Mouse (Mus musculus) left cerebral cortex, postnatal 36 days (tissue): ENCODE data around the gene Adgrb3. TPM values are rescaled to one million over a fixed set of nuclear protein-coding genes. Genes with fewer than 3 reads are reported as not detected.
"Not testable (repeated sequence)": the region's sequence is repeated elsewhere in the genome, so short reads cannot be mapped to it uniquely, and the experiment has no call there.

Source experiments
- DNase-seq, 2 experiments: peaks; one replicate each; pipeline ENCODE4 v3.0.0; 2021 to 2022; ENCODE audit warnings: low spot score in 2 of 2, mixed read lengths in 1 of 2
- intact Hi-C: fragments of 180-260 bp; cut with DNase I; formaldehyde crosslinking; loops from one replicate; pipeline ENCODE4 v1.15.1; 2025
- total RNA-seq, 2 experiments: library from RNA; stranded (reverse); gene quantifications; 2 replicates each; pipeline ENCODE4 v1.2.3; 2021

Gene Adgrb3
- total RNA-seq, 2 experiments from 2014 or later: 102 to 114 TPM

DNA sequence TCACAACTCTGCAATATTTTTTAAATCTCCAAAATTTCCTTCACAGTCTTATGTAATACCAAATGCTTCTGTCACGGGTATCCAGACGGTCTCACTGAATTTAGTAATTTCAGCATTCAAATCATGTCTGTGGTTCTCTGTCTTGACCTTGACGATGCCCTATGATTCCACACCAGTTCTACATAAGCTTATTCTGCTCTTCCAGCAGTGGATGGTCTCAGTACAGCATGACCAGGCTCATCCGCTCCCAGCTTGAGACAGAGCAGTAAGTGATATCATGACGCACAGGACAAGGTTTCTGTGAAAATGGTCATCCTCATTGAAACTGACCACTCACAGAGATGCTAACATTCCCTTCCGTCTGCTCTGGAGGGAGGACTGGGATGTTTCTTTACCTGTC, 252.9 kb downstream of the Adgrb3 start:
- intact Hi-C loops: no loop called here
- DNase-seq: no peak

DNA sequence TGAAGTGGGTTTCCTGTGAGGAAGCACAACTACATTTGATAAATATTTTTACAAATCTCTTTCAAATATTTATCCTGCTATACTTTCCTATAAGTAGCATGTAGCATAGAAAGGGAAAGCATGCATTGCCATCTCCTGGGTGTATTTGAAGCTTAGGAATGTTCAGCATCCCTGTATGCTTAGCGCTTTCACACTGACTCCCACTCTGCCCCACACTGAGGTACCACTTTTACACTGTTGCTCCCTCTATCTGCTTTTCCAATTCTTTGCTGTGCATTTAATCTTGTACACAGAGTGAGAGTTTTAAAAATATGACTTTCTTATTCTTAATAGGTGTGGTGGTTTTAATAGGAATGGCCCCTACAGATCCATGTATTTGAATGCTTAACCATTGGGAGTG, 261.4 kb downstream of the Adgrb3 start:
- intact Hi-C loops: no loop called here

GRCm38 (mm10) chr1:25546072-25546471, 283.4 kb downstream of the Adgrb3 start:
- intact Hi-C loops: no loop called here
- no peak for DNase-seq

More for the DNA sequence above, 261.4 kb downstream of the Adgrb3 start:
- no peak for DNase-seq

DNA sequence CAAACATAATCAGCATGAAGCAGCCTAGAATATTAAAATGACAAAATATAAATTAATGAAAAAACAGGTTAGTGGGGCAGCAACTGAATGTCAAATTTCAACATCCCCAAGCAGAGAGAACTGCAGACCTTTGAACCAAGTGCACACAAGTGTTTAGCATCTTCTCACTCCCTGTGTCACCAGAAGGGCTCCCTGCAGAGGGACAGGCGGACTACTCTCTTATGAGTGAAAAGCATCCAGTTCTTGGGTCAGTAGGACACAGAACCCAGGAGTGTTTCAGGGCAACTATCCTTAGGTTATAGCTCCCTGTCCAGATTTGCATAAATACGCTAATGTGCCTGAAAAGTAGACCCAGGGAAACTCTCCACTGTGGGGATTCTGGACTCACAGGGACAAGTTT, 285.6 kb downstream of the Adgrb3 start:
- intact Hi-C loops: no loop called here
- no peak for DNase-seq

DNA sequence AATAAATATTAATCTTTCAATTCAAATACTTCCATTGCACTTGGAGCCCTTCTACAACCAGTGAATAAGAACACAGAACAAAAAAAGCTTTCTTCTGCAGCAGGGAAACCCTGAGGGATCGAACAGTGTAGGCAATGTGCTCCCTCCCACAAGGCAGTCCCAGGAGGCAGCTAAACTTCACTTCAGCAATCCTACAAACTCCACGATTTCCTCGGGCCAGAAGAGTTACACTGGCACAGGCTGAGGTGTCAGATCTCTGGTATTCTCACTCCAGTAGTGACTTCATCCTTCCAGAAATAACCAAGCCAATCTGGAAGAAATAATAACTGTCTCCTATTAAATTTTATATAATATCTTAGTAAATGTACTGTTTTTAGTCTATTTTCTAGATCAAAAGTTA, 286.6 kb downstream of the Adgrb3 start:
- intact Hi-C loops: no loop called here
- DNase-seq: no peak

GRCm38 (mm10) chr1:25526976-25527375, 302.5 kb downstream of the Adgrb3 start:
- intact Hi-C loops: loop anchor here (5.0 kb wide), 1 partner anchor 300 kb away; the partner anchor contains the start of gene Adgrb3
- DNase-seq: no peak

DNA sequence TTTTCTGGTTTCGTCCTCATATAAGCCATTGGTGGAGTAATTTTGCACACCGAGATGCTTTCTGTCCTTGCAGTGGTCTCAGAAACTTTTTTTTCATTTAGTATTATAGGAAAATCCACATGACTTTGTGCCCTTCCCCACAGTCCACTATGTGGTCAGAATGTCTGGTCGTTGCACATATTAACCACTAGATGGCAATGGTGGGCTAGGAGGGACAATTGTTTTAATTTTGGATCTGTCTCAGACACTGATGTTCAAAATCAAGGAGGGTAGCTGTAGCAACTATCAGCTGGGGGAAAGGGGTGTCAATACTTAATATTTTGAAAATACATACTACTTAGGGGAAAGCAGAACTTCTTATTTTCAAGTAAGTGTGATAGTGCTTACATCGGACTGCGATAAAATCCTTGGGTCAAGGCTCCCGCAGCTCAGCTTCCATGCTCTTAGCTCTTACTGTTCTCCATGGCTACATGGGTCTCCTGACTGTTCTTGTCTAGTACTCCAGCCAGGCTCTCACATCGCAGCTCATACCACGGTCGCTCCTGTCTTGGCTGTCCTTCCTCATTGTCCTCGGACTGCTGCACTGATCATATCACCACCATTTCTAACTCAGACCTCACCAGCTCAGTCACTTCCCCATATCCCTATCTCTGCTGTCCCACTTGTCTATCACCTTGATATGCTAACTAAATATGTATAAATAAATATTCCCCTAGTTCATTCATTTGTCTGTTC, 319.0 kb downstream of the Adgrb3 start:
- DNase-seq: no peak
- intact Hi-C loops: loop anchor here (2.0 to 5.0 kb wide), 2 partner anchors 107 to 316 kb away; no protein-coding TSS in a partner anchor

DNA sequence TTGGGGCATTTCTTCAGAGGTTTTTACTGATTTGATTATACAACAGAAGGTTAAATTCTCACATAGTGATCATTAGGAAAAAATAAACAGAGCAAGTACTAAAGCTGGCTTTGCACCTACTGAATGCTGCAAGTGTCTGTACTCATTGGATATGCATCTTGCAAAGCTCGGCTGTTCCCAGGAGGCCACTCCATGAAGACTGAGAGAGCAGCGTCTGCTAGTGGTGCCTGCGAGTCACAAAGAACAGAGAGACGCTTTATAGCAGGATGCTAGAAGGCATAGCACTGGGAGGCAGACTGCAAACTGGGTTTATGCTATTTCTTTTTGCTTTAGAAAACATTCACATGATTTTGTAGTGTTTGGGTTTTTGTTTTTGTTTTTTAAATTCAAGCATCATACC, 325.2 kb downstream of the Adgrb3 start:
- peak in 1 of 2 experiments; percentile 33 for DNase-seq
- intact Hi-C loops: no loop called here

GRCm38 (mm10) chr1:25503524-25503923, 326.0 kb downstream of the Adgrb3 start:
- no peak for DNase-seq

GRCm38 (mm10) chr1:25495202-25495914, 334.1 kb downstream of the Adgrb3 start:
- intact Hi-C loops: no loop called here

More at GRCm38 (mm10) chr1:25503524-25503923, 326.0 kb downstream of the Adgrb3 start:
- intact Hi-C loops: no loop called here

GRCm38 (mm10) chr1:25491503-25491902, 338.0 kb downstream of the Adgrb3 start:
- intact Hi-C loops: no loop called here
- no peak for DNase-seq

More at GRCm38 (mm10) chr1:25495202-25495914, 334.1 kb downstream of the Adgrb3 start:
- DNase-seq: no peak

DNA sequence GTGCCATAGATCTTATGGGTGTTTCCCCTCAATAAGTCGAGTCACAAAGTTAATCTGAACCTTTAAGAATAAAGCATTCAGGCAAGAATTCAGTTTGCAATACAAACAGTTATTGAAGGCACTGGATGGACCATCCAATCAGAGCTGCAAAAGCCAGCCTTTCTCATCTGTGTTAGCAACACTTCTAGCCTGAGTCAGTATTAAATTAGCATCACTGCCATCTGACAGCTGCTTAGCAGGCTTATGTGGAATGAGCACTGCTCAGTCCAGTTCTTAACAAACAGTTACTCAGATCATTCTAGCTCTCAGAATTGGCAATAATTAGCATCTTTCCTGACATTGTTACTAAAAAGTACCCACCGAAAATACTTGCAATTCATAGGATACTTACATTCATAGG, 339.3 kb downstream of the Adgrb3 start:
- intact Hi-C loops: no loop called here

GRCm38 (mm10) chr1:25475699-25476098, 353.8 kb downstream of the Adgrb3 start:
- DNase-seq: no peak
- intact Hi-C loops: no loop called here

More for the DNA sequence above, 339.3 kb downstream of the Adgrb3 start:
- no peak for DNase-seq

GRCm38 (mm10) chr1:25474469-25474868, 355.0 kb downstream of the Adgrb3 start:
- DNase-seq: no peak
- intact Hi-C loops: no loop called here

DNA sequence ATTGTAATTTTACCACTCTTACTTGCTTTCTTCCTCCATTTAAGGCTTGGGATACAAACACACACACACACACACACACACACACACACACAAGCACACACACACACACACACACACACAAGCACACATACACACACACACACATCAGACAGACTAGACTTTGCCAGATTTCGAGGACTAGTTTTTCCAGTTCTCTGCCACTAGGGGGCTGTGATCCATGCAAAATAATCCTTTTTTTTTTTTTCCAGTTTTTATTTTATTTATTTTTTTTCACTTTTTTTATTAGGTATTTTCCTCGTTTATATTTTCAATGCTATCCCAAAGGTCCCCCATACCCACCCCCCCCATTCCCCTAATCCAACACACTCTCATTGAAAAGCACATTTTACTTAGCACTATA, 357.9 kb downstream of the Adgrb3 start:
- intact Hi-C loops, DNase-seq: not testable (repeated sequence)

DNA sequence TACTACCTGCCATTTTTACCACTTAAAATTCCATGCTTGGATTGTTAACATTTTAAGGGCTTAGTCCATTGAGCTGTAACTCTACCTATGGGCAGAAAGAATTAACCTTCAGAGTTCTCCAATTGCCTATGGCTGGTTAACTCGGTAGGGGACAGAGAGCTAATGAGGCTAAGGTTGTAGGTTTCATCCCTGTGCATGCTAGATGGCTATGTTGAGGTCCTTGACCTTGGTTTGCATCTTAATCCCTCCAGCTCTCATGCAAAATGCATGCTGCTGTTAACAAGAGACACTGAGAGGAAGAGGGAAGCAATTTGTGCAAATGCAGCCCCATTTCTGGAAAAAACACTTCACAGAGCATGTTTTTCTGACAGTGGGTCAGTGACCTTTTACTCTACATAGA, 366.9 kb downstream of the Adgrb3 start:
- intact Hi-C loops: no loop called here
- no peak for DNase-seq

- no peak for DNase-seq
- intact Hi-C loops: no loop called here
Observed at GRCm38 (mm10) chr1:25435506-25435905, 394.0 kb downstream of the Adgrb3 start.

GRCm38 (mm10) chr1:25430219-25430862, 399.2 kb downstream of the Adgrb3 start:
- intact Hi-C loops: no loop called here
- DNase-seq: no peak

GRCm38 (mm10) chr1:25420701-25421100, 408.8 kb downstream of the Adgrb3 start:
- DNase-seq: no peak
- intact Hi-C loops: no loop called here

DNA sequence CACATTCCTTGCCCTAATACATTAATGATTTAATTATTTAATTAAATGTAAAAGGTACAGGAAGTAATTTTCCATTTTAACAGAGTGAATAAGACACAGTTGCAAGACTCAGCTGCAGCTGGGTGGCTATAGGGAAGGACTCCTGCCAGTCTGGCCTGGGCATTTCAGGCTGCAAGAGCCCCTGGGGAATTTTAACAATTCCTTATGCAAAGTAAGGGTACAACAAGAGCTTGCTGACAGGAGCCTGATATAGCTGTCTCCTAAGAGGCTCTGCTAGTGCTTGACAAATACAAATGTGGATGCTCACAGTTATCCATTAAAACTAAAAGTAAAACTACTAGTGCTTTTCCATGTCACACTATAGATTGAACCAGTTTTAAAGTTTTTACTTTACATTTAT, 410.1 kb downstream of the Adgrb3 start:
- intact Hi-C loops: no loop called here
- no peak for DNase-seq
